Mouse (Mus musculus) myocyte (in vitro differentiated cells): ENCODE results near the gene Tifa.

Source experiments
- CEBPB ChIP-seq: IDR thresholded peaks from 2 replicates; pipeline ENCODE4 v1.6.1; 2011; ENCODE audit warnings: mild to moderate bottlenecking, moderate library complexity; ENCODE audit not compliant: poor library complexity, insufficient read depth, severe bottlenecking
- MAX ChIP-seq: IDR thresholded peaks from one replicate; pipeline ENCODE4 v1.6.1; 2011; ENCODE audit warnings: low read depth, mild to moderate bottlenecking, control low read depth
- POLR2A ChIP-seq: IDR thresholded peaks from one replicate; pipeline ENCODE4 v1.6.1; 2011; ENCODE audit warnings: low read depth, mild to moderate bottlenecking, control low read depth, moderate library complexity; ENCODE audit not compliant: insufficient read length
- TCF12 ChIP-seq: IDR thresholded peaks from one replicate; pipeline ENCODE4 v1.6.1; 2011; ENCODE audit warnings: mild to moderate bottlenecking, control low read depth; ENCODE audit not compliant: poor library complexity, insufficient read depth, severe bottlenecking

DNA sequence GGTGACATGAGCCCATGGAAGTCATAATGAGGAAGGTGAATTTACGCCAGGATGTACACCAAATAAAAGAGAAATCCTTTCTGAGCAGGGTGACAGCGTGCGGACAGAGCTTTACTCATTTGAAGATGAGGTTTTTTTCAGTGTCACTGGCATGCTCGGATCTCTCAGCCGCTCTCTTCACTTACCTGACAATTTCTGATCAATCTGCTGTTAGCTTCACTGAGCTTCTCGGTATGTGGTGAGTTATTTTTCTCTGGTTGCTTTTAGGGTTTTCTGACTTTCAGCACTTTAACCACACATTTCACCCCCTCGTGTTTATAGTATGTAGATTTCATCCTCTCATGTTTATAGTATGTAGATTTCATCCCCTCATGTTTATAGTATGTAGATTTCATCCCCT lies 85.5 kb downstream of the Tifa start:
- no peak for TF ChIP-seq POLR2A
- no peak for TF ChIP-seq MAX
- TF ChIP-seq TCF12 = no peak
- TF ChIP-seq CEBPB = no peak
